Mouse (Mus musculus) CD4-positive, CD25-positive, alpha-beta regulatory T cell, adult 9 weeks (primary cell): ENCODE measurements around the gene Gm14288. TPM values are rescaled to one million over a fixed set of nuclear protein-coding genes. Genes with fewer than 3 reads are reported as not detected.

Experiments
- polyA plus RNA-seq: library from polyadenylated mRNA; unstranded; fragments of 100-300 nt; shearing (Covaris generic); gene quantifications from one replicate; pipeline ENCODE4 v1.2.1, GENCODE M21; 2017

The Gm14288 gene
- polyA plus RNA-seq = not detected

DNA sequence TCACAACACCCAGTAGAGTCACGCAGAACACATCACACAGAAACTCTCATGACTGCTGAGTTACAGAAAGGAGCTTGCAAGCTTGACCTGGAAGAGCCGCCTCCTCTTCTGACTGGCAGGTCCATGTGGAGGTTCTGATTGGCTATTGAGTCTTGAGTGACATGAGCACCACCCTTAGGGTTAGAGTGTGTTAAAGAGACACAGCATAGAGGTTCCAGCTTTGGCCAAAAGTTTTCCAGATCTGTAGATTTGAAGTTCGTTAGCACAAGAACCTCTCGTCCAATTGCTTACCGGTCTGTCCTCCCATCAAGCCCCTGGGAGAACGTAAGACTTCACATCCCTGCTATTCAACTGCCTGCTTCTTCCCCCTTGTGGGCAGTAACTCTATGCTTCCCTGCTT, at the start of gene Gm14288:
TSS of gene Gm14288 (minus strand) at position 101 of the 400 bp plus-strand sequence.

DNA sequence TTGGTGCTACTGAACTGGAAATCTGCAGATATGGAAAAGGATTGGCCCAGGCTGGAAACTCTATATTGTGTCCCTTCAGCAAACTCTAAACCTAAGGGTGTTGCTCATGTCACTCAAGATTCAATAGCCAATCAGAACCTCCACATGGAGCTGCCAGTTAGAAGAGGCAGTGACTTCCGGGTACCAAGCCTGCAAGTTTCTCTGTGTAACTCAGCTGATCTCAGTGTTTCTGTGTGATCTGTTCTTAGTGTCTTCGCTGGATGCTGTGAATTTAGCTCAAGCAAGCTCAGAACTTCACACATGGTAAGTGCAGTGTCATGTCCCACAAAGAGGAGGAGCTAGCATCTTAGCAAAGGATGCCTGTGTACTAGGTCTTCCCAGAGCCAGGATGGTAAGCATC, 59.7 kb downstream of the Gm14288 start, which contains the start of gene Gm2007:
TSS of gene Gm2007 (plus strand) at position 301 of the 400 bp plus-strand sequence.

Other genes with a start within 250 kb of the Gm14288 start
- gene Gm11007, start 157.1 kb downstream of the Gm14288 start, polyA plus RNA-seq = 6.8 TPM
- gene Zfp969, start 97.4 kb downstream of the Gm14288 start, polyA plus RNA-seq = not detected
- gene Gm2007, start 59.6 kb downstream of the Gm14288 start, polyA plus RNA-seq = 6.8 TPM
- gene Gm6710, start 68.1 kb upstream of the Gm14288 start, polyA plus RNA-seq = 5.7 TPM
- gene Zfp966, start 130.0 kb upstream of the Gm14288 start, polyA plus RNA-seq = 7.1 TPM
- 7.7 TPM for gene Gm2026, start 164.2 kb upstream of the Gm14288 start, polyA plus RNA-seq